In the genomic region with DNA sequence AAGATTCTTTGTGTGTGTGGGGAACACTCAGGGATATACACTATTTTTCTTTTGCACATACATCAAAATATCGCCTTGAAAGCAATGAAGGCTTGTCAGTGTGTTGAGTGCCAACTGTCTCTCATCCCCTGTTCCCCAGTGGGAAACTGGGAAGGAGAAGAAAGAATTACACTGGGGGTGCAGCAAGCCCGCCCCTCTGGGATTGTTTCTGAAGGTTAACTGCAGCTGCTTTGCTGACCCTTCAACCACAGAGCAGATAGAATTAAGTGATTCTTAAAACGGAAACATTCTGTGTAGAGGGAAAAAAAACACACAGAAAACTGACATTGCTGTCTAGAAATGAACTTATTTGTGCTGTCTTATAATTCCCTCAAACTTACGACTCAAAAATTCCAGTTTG, we compare ENCODE assay signal across 22 mouse cellular contexts. TPM values are rescaled to one million over a fixed set of nuclear protein-coding genes. Genes with fewer than 3 reads are reported as not detected.
A peak's percentile ranks its signal among the peaks of the same experiment; 100 is the strongest.
DNase-seq lines count a peak whose midpoint lies in the region; ATAC-seq lines count a peak whose summit lies in the region.
"Had no signal": no experiment of that assay in that cellular context is flagged by ENCODE, and none has a peak within 500 bp of the region (broad histone marks: within the 10 kb centered on the region; RNA-seq: fewer than 3 reads in every experiment).

No protein-coding gene starts in this region.

- no peak overlapping the region for H3K4me2 ChIP-seq in kidney, embryonic 16.5 days (replicated peaks; ENCODE audit: low read depth, low read length)
- no peak overlapping the region for H3K4me2 ChIP-seq in lung, embryonic 16.5 days (ENCODE audit: low read depth, low read length)
- H3K4me2 ChIP-seq: heart, embryonic 11.5 days; heart, embryonic 15.5 days; hindbrain, embryonic 14.5 days had no signal

- WGBS in kidney, embryonic 16.5 days, result 44% methylated on average over 4 of the region's 4 CpGs
- WGBS in lung, embryonic 16.5 days, result 19% methylated on average over 4 of the region's 4 CpGs

- no peaks in the 10 kb centered on the region for H3K9me3 ChIP-seq in kidney, embryonic 16.5 days (ENCODE audit: low read length)
- no peaks in the 10 kb centered on the region for H3K9me3 ChIP-seq in lung, embryonic 16.5 days (ENCODE audit: control insufficient read depth, low read length)
- H3K9me3 ChIP-seq: heart, embryonic 15.5 days had no signal

- H3K4me3 ChIP-seq in kidney, embryonic 16.5 days (ENCODE audit: low read length), result no peak overlapping the region
- H3K4me3 ChIP-seq in lung, embryonic 16.5 days (ENCODE audit: low read length), result no peak overlapping the region
- H3K4me3 ChIP-seq: heart, adult 2 months; heart, embryonic 15.5 days had no signal

- H3K27ac ChIP-seq in kidney, embryonic 16.5 days (ENCODE audit: low read length), result no peak overlapping the region
- H3K27ac ChIP-seq in lung, embryonic 16.5 days (ENCODE audit: low read length), result peak overlapping the region; percentile 75
- H3K27ac ChIP-seq: heart, adult 2 months; heart, embryonic 15.5 days; hindbrain, embryonic 14.5 days had no signal

- no peak for ATAC-seq in kidney, embryonic 16.5 days (ENCODE audit: low FRiP score, low TSS enrichment)
- ATAC-seq in lung, embryonic 16.5 days (ENCODE audit: low read depth), result peak; percentile 94
- ATAC-seq: forebrain, embryonic 16.5 days had no signal

- H3K9ac ChIP-seq in kidney, embryonic 16.5 days (replicated peaks; ENCODE audit: low read length), result no peak overlapping the region
- H3K9ac ChIP-seq in lung, embryonic 16.5 days (ENCODE audit: low read length), result no peak overlapping the region
- H3K9ac ChIP-seq: heart, embryonic 15.5 days; hindbrain, embryonic 14.5 days had no signal

- H3K27me3 ChIP-seq in kidney, embryonic 16.5 days (ENCODE audit: insufficient read depth, low read length), result 0 out of 2 replicates have a peak, but pooled peaks cover 2% of the 10 kb centered on the region
- no peaks in the 10 kb centered on the region for H3K27me3 ChIP-seq in lung, embryonic 16.5 days (ENCODE audit: control insufficient read depth, insufficient read depth, low read depth, low read length)
- H3K27me3 ChIP-seq: heart, embryonic 15.5 days had no signal

- H3K4me1 ChIP-seq in kidney, embryonic 16.5 days (ENCODE audit: insufficient read depth, low read length), result 0 out of 2 replicates have a peak, but pooled peaks cover 4% of the 10 kb centered on the region
- H3K4me1 ChIP-seq in lung, embryonic 16.5 days (replicated peaks; ENCODE audit: control insufficient read depth, insufficient read depth, low read length), result 0 out of 2 replicates have a peak, but pooled peaks cover 3% of the 10 kb centered on the region
- H3K4me1 ChIP-seq: heart, embryonic 15.5 days had no signal

- no peaks in the 10 kb centered on the region for H3K36me3 ChIP-seq in kidney, embryonic 16.5 days (ENCODE audit: insufficient read depth, low read length)
- no peaks in the 10 kb centered on the region for H3K36me3 ChIP-seq in lung, embryonic 16.5 days (ENCODE audit: control insufficient read depth, insufficient read depth, low read length)
- H3K36me3 ChIP-seq: heart, embryonic 15.5 days had no signal

- peak; percentile 24 to 43 for DNase-seq in kidney, postnatal 4 days
- peak; percentile 67 for DNase-seq in lung, postnatal 10 days
- DNase-seq in left cerebral cortex, adult 18-20 months (ENCODE audit: low spot score in 2 of 2), result no peak
- DNase-seq in urinary bladder, adult 18-20 months (ENCODE audit: low spot score in 2 of 2), result no peak
- DNase-seq: adrenal gland, adult 2 months; adrenal gland, postnatal 25 days; cerebellum, adult 18-20 months; cerebellum, adult 9-11 months; cerebellum, postnatal 36 days; gastrocnemius, postnatal 10 days; heart, adult 2 months; heart, postnatal 14 days had no signal

RNA-seq across cellular contexts. Expression of gene Gm5447, which starts 47.5 kb away (rescaled TPM):
- polyA plus RNA-seq in kidney, embryonic 16.5 days (2015; fragmentation: Nextera tagmentation; extraction: Ambion mirVana), result not detected in 2 replicates
- polyA plus RNA-seq in lung, embryonic 16.5 days (2015; fragmentation: Nextera tagmentation; extraction: Ambion mirVana), result 0.11 and 0.21 TPM in 2 replicates
- total RNA-seq in left cerebral cortex, adult 18-20 months (2021), result not detected
- total RNA-seq: adrenal gland, adult 2 months; adrenal gland, postnatal 25 days; ES-E14; gastrocnemius, postnatal 10 days; gastrocnemius, postnatal 4 days; heart, adult 2 months; heart, postnatal 14 days; hematopoietic stem cell, adult 5-6 weeks had no signal
- polyA plus RNA-seq: adrenal gland, adult 2 months; forebrain, embryonic 11.5 days; heart, adult 2 months; heart, embryonic 11.5 days; hindbrain, embryonic 14.5 days had no signal

RNA-seq across cellular contexts. Expression of gene Exoc2, which starts 47.6 kb away (rescaled TPM):
- 28.1 and 31.3 TPM in 2 replicates for polyA plus RNA-seq in kidney, embryonic 16.5 days (2015; fragmentation: Nextera tagmentation; extraction: Ambion mirVana)
- 34.8 and 37.1 TPM in 2 replicates for polyA plus RNA-seq in lung, embryonic 16.5 days (2015; fragmentation: Nextera tagmentation; extraction: Ambion mirVana)
- total RNA-seq in left cerebral cortex, adult 18-20 months (2021), result 10 to 100 TPM; 42.6 to 44.8 TPM

Comparison
In these comparisons a context has a peak if more than half of its experiments do, and no peak if none do; other contexts are left out.
1. DNase-seq: peak in kidney, postnatal 4 days (2 of 2) and lung, postnatal 10 days (single experiment); none in left cerebral cortex, adult 18-20 months (0 of 2) and urinary bladder, adult 18-20 months (0 of 2).